Mouse (Mus musculus): ENCODE measurements at regions not wholly inside any gene's neighbourhood (a gene's known extent, or its start where the extent isn't known, plus 50 kb on each side); places are given as distances from the start of the nearest gene placed in this dataset.

DNA sequence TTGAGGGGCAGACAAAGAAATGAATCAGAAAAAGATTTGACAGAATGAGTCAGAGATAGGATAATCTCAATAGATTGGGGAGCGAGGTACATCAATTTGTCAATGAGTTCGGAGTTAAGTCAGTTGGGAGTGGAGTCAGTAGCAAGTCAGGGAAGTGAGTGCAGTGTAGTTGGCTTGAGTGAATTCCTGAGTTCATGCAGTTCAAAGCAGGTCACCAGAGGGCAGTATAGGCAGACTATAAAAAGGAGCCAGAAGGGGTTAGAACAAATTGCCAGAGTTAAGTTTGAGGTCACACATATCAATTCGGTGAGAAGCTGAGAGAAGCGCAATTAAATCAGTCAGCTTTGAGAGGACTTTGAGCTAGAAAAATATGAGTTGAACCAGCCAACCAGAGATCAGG, 1317.7 kb upstream of the Cdh8 start:
- TF ChIP-seq CTCF (IDR thresholded peaks at IDR 0.05), result no peak
- TF ChIP-seq POLR2A (IDR thresholded peaks at IDR 0.05; ENCODE audit: insufficient read depth, low read depth, low read length), result no peak
- no peak for TF ChIP-seq EP300 (IDR thresholded peaks at IDR 0.05; ENCODE audit: insufficient read depth, low read depth, low read length)
